Comparison of ENCODE assay signal across 8 mouse cellular contexts in genomic region chr5:121843138-121843905, GRCm38 (mm10). TPM values are rescaled to one million over a fixed set of nuclear protein-coding genes. Genes with fewer than 3 reads are reported as not detected.
DNase-seq lines count a peak whose midpoint lies in the region; ATAC-seq and TF ChIP-seq lines count a peak whose summit lies in the region.

No protein-coding gene starts in this region.

- peak overlapping the region; percentile 37; the same call in 1 of the 2 replicates for H3K4me3 ChIP-seq in kidney, postnatal 0 days (replicated peaks; ENCODE audit: low read depth, low read length)
- peak overlapping the region; percentile 43; the same call in 1 of the 2 replicates for H3K4me3 ChIP-seq in hindbrain, embryonic 12.5 days

- H3K36me3 ChIP-seq in kidney, postnatal 0 days (ENCODE audit: insufficient read depth, low read length) = no peaks in the 10 kb centered on the region
- no peaks in the 10 kb centered on the region for H3K36me3 ChIP-seq in hindbrain, embryonic 12.5 days

- no peak for TF ChIP-seq CTCF in kidney, postnatal 0 days (IDR thresholded peaks at IDR 0.05; ENCODE audit: low read depth)

- no peak overlapping the region for H3K27ac ChIP-seq in kidney, postnatal 0 days
- H3K27ac ChIP-seq in hindbrain, embryonic 12.5 days = no peak overlapping the region

- H3K9me3 ChIP-seq in kidney, postnatal 0 days (replicated peaks; ENCODE audit: low read length) = no peaks in the 10 kb centered on the region
- H3K9me3 ChIP-seq in hindbrain, embryonic 12.5 days (replicated peaks) = no peaks in the 10 kb centered on the region

- DNase-seq in kidney, postnatal 0 days (ENCODE audit: low spot score) = peak; percentile 32
- no peak for DNase-seq in kidney, adult 18-20 months
- peak; percentile 65 for DNase-seq in brain, adult 2 months (ENCODE audit: low read depth, low spot score)
- no peak for DNase-seq in frontal cortex, postnatal 25 days (ENCODE audit: low spot score in 2 of 2)
- DNase-seq in gastrocnemius, adult 18-20 months (ENCODE audit: low spot score) = no peak
- DNase-seq in left cerebral cortex, postnatal 4 days = no peak

- no peak for ATAC-seq in kidney, postnatal 0 days (replicated peaks; ENCODE audit: low FRiP score, low read depth)
- no peak for ATAC-seq in hindbrain, embryonic 12.5 days (ENCODE audit: low FRiP score)
- 0 out of 2 replicates have a peak, but pooled peaks have one; percentile 38 for ATAC-seq in megakaryocyte-erythroid progenitor cell, adult 5-6 weeks (replicated peaks; ENCODE audit: low FRiP score, low TSS enrichment, poor library complexity, severe bottlenecking)

- H3K4me2 ChIP-seq in kidney, postnatal 0 days (ENCODE audit: low read length) = peak overlapping the region; percentile 75
- peak overlapping the region; percentile 77 for H3K4me2 ChIP-seq in hindbrain, embryonic 12.5 days (replicated peaks)

- no peaks in the 10 kb centered on the region; the same call in 1 of the 2 replicates for H3K27me3 ChIP-seq in kidney, postnatal 0 days (ENCODE audit: insufficient read depth, low read length)
- peaks cover 59% of the 10 kb centered on the region for H3K27me3 ChIP-seq in hindbrain, embryonic 12.5 days

- 10% methylated on average over 17 of the region's 17 CpGs for WGBS in kidney, postnatal 0 days
- 14% methylated on average over 17 of the region's 17 CpGs for WGBS in hindbrain, embryonic 12.5 days

- no peak overlapping the region for H3K9ac ChIP-seq in kidney, postnatal 0 days (ENCODE audit: low read depth, low read length)
- H3K9ac ChIP-seq in hindbrain, embryonic 12.5 days = no peak overlapping the region

- peaks cover 23% of the 10 kb centered on the region for H3K4me1 ChIP-seq in kidney, postnatal 0 days (replicated peaks; ENCODE audit: insufficient read depth, low read length)
- peaks cover 17% of the 10 kb centered on the region for H3K4me1 ChIP-seq in hindbrain, embryonic 12.5 days

- intact Hi-C loops in left cerebral cortex, postnatal 4 days (cut with DNase I) = no loop called here

RNA-seq across cellular contexts. Expression of gene Pheta1, which starts 5.5 kb away (rescaled TPM):
- polyA plus RNA-seq in kidney, postnatal 0 days (2015; fragmentation: Nextera tagmentation; extraction: Ambion mirVana) = 25.7 and 26.7 TPM in 2 replicates
- polyA plus RNA-seq in hindbrain, embryonic 12.5 days (2016; fragmentation: Nextera tagmentation; extraction: Ambion mirVana) = 48.1 and 50.5 TPM in 2 replicates
- total RNA-seq in megakaryocyte-erythroid progenitor cell, adult 5-6 weeks (2014; fragmentation: Nextera tagmentation) = 2.9 and 4.2 TPM in 2 replicates
- 0.42 and 2.6 TPM in 2 replicates for total RNA-seq in megakaryocyte-erythroid progenitor cell, adult 5-6 weeks (2017)
- total RNA-seq in gastrocnemius, adult 18-20 months (2021) = 1 to 10 TPM; 4.4 to 5.7 TPM
- 10 to 100 TPM; 19.4 to 19.9 TPM for total RNA-seq in left cerebral cortex, postnatal 4 days (2021)

RNA-seq across cellular contexts. Expression of gene Sh2b3, which starts 5.9 kb away (rescaled TPM):
- polyA plus RNA-seq in kidney, postnatal 0 days (2015; fragmentation: Nextera tagmentation; extraction: Ambion mirVana) = 19.4 and 21.0 TPM in 2 replicates
- 11.4 and 12.1 TPM in 2 replicates for polyA plus RNA-seq in hindbrain, embryonic 12.5 days (2016; fragmentation: Nextera tagmentation; extraction: Ambion mirVana)
- total RNA-seq in megakaryocyte-erythroid progenitor cell, adult 5-6 weeks (2014; fragmentation: Nextera tagmentation) = 11.2 and 13.3 TPM in 2 replicates
- 5.1 and 5.3 TPM in 2 replicates for total RNA-seq in megakaryocyte-erythroid progenitor cell, adult 5-6 weeks (2017)
- total RNA-seq in gastrocnemius, adult 18-20 months (2021) = 10 to 100 TPM; 11.4 to 13.0 TPM
- 10 to 100 TPM; 13.3 to 13.4 TPM for total RNA-seq in left cerebral cortex, postnatal 4 days (2021)

Comparison
In these comparisons a context has a peak if more than half of its experiments do, and no peak if none do; other contexts are left out.
1. DNase-seq: peak in kidney, postnatal 0 days (single experiment) and brain, adult 2 months (single experiment); none in kidney, adult 18-20 months (single experiment), frontal cortex, postnatal 25 days (0 of 2), gastrocnemius, adult 18-20 months (single experiment) and left cerebral cortex, postnatal 4 days (single experiment).